Mouse (Mus musculus): ENCODE measurements around the gene Zfyve1. TPM values are rescaled to one million over a fixed set of nuclear protein-coding genes. Genes with fewer than 3 reads are reported as not detected.

Zfyve1 gene
- polyA plus RNA-seq, 1 experiment, result 37.7 TPM

DNA sequence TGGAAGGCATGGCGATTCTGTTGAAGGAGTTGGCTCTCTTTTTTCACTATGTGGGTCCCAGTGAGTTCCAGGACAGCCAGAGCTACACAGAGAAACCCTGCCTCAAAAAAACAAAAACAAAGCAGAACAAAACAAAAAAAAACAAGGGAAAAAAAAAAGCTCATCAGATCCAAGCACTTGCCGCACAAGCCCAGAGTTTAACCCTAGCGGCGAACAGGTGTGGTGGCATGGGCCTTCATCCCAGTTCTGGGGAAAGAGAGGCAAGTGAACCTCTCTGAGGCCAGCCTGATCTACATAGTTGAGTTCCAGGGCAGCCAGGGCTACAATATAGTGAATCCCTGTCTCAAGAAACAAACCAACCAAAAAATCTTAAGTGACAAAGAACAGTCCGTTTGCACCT lies 19.6 kb downstream of the Zfyve1 start:
- Histone ChIP-seq H3K9ac (ENCODE audit: low read depth, poor library complexity, severe bottlenecking) (peak overlapping the region; percentile 40; the same call in 1 of the 2 replicates), H3K27ac (ENCODE audit: insufficient read depth, low read length) (peak overlapping the region; percentile 88), H3K36me3 (ENCODE audit: control insufficient read depth, insufficient read depth, low read length, poor library complexity, severe bottlenecking) (peaks cover 12% of the 10 kb centered on the region)

DNA sequence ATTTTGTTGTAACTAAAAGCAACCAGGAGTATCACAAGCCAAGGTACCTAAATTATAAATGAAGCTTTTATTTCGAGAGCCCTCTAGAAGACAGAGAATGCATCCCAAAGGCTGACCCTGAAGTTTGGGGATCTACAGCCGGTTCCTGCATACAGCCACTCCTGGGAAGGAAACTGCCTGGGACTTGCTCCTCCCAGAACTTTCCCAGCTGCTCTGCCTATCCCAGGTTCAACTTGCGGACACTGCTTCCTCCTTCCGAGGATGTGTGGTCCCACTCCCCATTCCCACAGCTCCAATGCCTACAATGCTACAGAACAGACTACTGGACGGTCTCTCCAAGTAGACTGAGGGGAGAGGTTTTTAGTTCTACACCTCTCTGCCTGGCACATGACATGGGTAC lies 24.3 kb downstream of the Zfyve1 start:
- Histone ChIP-seq H3K4me1 (ENCODE audit: control insufficient read depth, insufficient read depth, low read length) (peaks cover 11% of the 10 kb centered on the region), H3K9me3 (replicated peaks; ENCODE audit: control insufficient read depth, insufficient read depth, low read length, poor library complexity, severe bottlenecking) (no peaks in the 10 kb centered on the region), H3K9ac (ENCODE audit: low read depth, poor library complexity, severe bottlenecking) (no peak overlapping the region), H3K27me3 (ENCODE audit: control insufficient read depth, insufficient read depth, low read length, poor library complexity, severe bottlenecking) (no peaks in the 10 kb centered on the region), H3K27ac (ENCODE audit: insufficient read depth, low read length) (peak overlapping the region; percentile 55; the same call in 1 of the 2 replicates), H3K4me3 (ENCODE audit: low read depth, low read length) (no peak overlapping the region), H3K36me3 (ENCODE audit: control insufficient read depth, insufficient read depth, low read length, poor library complexity, severe bottlenecking) (peaks cover 26% of the 10 kb centered on the region)
- TF ChIP-seq CTCF (IDR thresholded peaks at IDR 0.05; ENCODE audit: low read depth, low read length) (no peak), POLR2A (IDR thresholded peaks at IDR 0.05; ENCODE audit: insufficient read depth, low read length) (no peak), EP300 (IDR thresholded peaks at IDR 0.05; ENCODE audit: insufficient read depth, low read depth, low read length) (no peak)

More for the DNA sequence above, 19.6 kb downstream of the Zfyve1 start:
- no peak overlapping the region for H3K4me3 ChIP-seq (ENCODE audit: low read depth, low read length)
- H3K9me3 ChIP-seq (replicated peaks; ENCODE audit: control insufficient read depth, insufficient read depth, low read length, poor library complexity, severe bottlenecking), result no peaks in the 10 kb centered on the region
- H3K27me3 ChIP-seq (ENCODE audit: control insufficient read depth, insufficient read depth, low read length, poor library complexity, severe bottlenecking), result no peaks in the 10 kb centered on the region
- H3K4me1 ChIP-seq (ENCODE audit: control insufficient read depth, insufficient read depth, low read length), result peaks cover 4% of the 10 kb centered on the region
- TF ChIP-seq EP300 (IDR thresholded peaks at IDR 0.05; ENCODE audit: insufficient read depth, low read depth, low read length) (no peak), POLR2A (IDR thresholded peaks at IDR 0.05; ENCODE audit: insufficient read depth, low read length) (no peak), CTCF (IDR thresholded peaks at IDR 0.05; ENCODE audit: low read depth, low read length) (no peak)

DNA sequence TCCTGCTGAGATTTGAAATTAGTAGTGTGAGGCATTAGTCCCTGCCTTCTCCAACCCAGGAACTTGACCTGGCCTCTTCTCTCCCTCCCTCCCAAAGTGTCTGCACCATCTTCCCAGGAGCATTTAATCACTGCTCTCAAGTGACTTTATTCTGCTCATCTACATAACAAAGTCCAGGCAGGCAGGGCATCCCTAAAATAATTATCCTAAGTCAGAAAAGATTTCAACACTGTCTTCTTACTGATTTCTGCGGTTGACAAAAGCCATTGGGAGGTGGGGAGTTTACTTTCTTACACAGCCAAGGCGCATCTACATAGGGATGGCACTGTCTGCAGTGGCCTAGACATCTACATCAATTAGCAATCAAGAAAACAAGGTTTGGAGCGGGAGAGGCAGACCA lies 27.2 kb downstream of the Zfyve1 start:
- Histone ChIP-seq H3K27ac (ENCODE audit: insufficient read depth, low read length) (peak overlapping the region; percentile 31; the same call in 1 of the 2 replicates), H3K9me3 (replicated peaks; ENCODE audit: control insufficient read depth, insufficient read depth, low read length, poor library complexity, severe bottlenecking) (no peaks in the 10 kb centered on the region), H3K4me3 (ENCODE audit: low read depth, low read length) (no peak overlapping the region), H3K27me3 (ENCODE audit: control insufficient read depth, insufficient read depth, low read length, poor library complexity, severe bottlenecking) (no peaks in the 10 kb centered on the region), H3K4me1 (ENCODE audit: control insufficient read depth, insufficient read depth, low read length) (peaks cover 10% of the 10 kb centered on the region), H3K36me3 (ENCODE audit: control insufficient read depth, insufficient read depth, low read length, poor library complexity, severe bottlenecking) (peaks cover 36% of the 10 kb centered on the region), H3K9ac (ENCODE audit: low read depth, poor library complexity, severe bottlenecking) (no peak overlapping the region)
- TF ChIP-seq CTCF (IDR thresholded peaks at IDR 0.05; ENCODE audit: low read depth, low read length), result no peak
- TF ChIP-seq POLR2A (IDR thresholded peaks at IDR 0.05; ENCODE audit: insufficient read depth, low read length), result no peak
- no peak for TF ChIP-seq EP300 (IDR thresholded peaks at IDR 0.05; ENCODE audit: insufficient read depth, low read depth, low read length)

DNA sequence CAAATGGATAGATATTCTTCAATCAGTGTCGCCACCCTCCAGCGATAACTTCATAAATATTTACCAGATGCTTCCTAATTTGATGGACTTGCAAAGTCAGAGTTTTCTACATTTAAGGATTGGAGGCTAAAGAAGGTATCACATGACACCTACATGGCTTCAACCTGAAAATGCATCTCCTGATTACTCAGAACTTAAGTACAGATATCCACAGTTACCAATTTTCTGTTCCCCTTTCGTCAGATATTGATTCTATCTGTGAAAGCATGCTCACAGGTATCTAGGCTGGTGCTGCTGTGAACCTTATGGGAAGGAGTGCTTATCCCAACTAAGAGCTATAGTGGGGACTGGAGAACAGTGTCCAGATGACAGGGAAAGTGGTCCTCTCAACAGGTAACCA lies 34.4 kb downstream of the Zfyve1 start:
- Histone ChIP-seq H3K9ac (ENCODE audit: low read depth, poor library complexity, severe bottlenecking) (no peak overlapping the region), H3K27me3 (ENCODE audit: control insufficient read depth, insufficient read depth, low read length, poor library complexity, severe bottlenecking) (no peaks in the 10 kb centered on the region), H3K9me3 (replicated peaks; ENCODE audit: control insufficient read depth, insufficient read depth, low read length, poor library complexity, severe bottlenecking) (no peaks in the 10 kb centered on the region), H3K4me3 (ENCODE audit: low read depth, low read length) (no peak overlapping the region), H3K27ac (ENCODE audit: insufficient read depth, low read length) (no peak overlapping the region), H3K4me1 (ENCODE audit: control insufficient read depth, insufficient read depth, low read length) (peaks cover 3% of the 10 kb centered on the region), H3K36me3 (ENCODE audit: control insufficient read depth, insufficient read depth, low read length, poor library complexity, severe bottlenecking) (peaks cover 20% of the 10 kb centered on the region)
- TF ChIP-seq POLR2A (IDR thresholded peaks at IDR 0.05; ENCODE audit: insufficient read depth, low read length) (no peak), EP300 (IDR thresholded peaks at IDR 0.05; ENCODE audit: insufficient read depth, low read depth, low read length) (no peak), CTCF (IDR thresholded peaks at IDR 0.05; ENCODE audit: low read depth, low read length) (no peak)

DNA sequence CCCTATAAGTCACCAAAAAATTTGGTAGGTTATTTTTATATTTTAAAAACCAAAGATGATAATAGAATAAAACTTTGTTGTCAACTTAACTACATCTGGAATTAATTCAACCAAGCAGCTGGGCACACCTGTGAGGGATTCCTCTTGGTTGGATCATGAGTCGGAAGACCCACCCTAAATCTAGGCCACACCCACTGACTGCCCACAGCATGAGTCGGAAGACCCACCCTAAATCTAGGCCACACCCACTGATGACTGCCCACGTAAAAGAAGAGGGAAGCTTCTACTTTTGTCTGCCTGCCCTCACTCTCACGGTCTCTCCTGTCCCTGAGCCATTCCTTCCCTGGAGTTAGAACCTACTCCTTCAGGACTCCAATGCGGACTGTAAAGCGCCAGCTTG lies 36.8 kb downstream of the Zfyve1 start:
- Histone ChIP-seq H3K4me3 (ENCODE audit: low read depth, low read length) (no peak overlapping the region), H3K36me3 (ENCODE audit: control insufficient read depth, insufficient read depth, low read length, poor library complexity, severe bottlenecking) (peaks cover 10% of the 10 kb centered on the region), H3K9ac (ENCODE audit: low read depth, poor library complexity, severe bottlenecking) (0 out of 2 replicates have a peak overlapping the region, but pooled peaks have one; percentile 30), H3K27me3 (ENCODE audit: control insufficient read depth, insufficient read depth, low read length, poor library complexity, severe bottlenecking) (no peaks in the 10 kb centered on the region), H3K9me3 (replicated peaks; ENCODE audit: control insufficient read depth, insufficient read depth, low read length, poor library complexity, severe bottlenecking) (no peaks in the 10 kb centered on the region), H3K27ac (ENCODE audit: insufficient read depth, low read length) (no peak overlapping the region), H3K4me1 (ENCODE audit: control insufficient read depth, insufficient read depth, low read length) (peaks cover 4% of the 10 kb centered on the region)
- no peak for TF ChIP-seq EP300 (IDR thresholded peaks at IDR 0.05; ENCODE audit: insufficient read depth, low read depth, low read length)
- TF ChIP-seq POLR2A (IDR thresholded peaks at IDR 0.05; ENCODE audit: insufficient read depth, low read length), result no peak
- TF ChIP-seq CTCF (IDR thresholded peaks at IDR 0.05; ENCODE audit: low read depth, low read length), result no peak

DNA sequence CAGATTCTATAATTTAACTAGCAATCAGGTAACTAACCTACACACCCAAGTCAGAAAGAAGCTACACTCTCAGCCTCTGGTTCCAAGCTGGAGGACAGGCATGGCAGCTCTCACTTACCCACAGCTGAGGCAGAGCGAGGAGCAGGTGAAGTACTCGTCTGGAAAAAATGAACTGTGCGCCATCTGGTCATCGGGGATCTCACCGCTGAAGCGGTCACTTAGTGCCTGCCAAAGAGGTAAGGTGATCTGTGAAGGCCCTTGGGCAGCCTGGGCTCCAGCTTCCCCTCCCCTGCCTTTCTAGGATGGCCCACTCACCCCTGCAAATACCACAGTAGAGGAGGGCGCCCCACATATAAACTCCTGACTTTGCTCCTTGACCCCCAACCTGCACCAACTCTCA lies 38.5 kb downstream of the Zfyve1 start:
- no peak overlapping the region for H3K4me3 ChIP-seq (ENCODE audit: low read depth, low read length)
- H3K36me3 ChIP-seq (ENCODE audit: control insufficient read depth, insufficient read depth, low read length, poor library complexity, severe bottlenecking), result peaks cover 4% of the 10 kb centered on the region; the same call in 1 of the 2 replicates
- TF ChIP-seq CTCF (IDR thresholded peaks at IDR 0.05; ENCODE audit: low read depth, low read length), result no peak
- H3K9me3 ChIP-seq (replicated peaks; ENCODE audit: control insufficient read depth, insufficient read depth, low read length, poor library complexity, severe bottlenecking), result no peaks in the 10 kb centered on the region
- H3K27me3 ChIP-seq (ENCODE audit: control insufficient read depth, insufficient read depth, low read length, poor library complexity, severe bottlenecking), result no peaks in the 10 kb centered on the region
- peaks cover 4% of the 10 kb centered on the region for H3K4me1 ChIP-seq (ENCODE audit: control insufficient read depth, insufficient read depth, low read length)
- no peak overlapping the region for H3K27ac ChIP-seq (ENCODE audit: insufficient read depth, low read length)
- H3K9ac ChIP-seq (ENCODE audit: low read depth, poor library complexity, severe bottlenecking), result no peak overlapping the region
